Mouse (Mus musculus): ENCODE results near the gene Icam2. TPM values are rescaled to one million over a fixed set of nuclear protein-coding genes. Genes with fewer than 3 reads are reported as not detected.

Gene Icam2
- total and polyA plus RNA-seq, 2 experiments from 2014 or later = 66.6 to 72.9 TPM

GRCm38 (mm10) chr11:106417860-106418259, 30.0 kb upstream of the Icam2 start:
- H3K27me3 ChIP-seq (ENCODE audit: control insufficient read depth, insufficient read depth, low read length) = no peaks in the 10 kb centered on the region
- no peak overlapping the region for H3K4me2 ChIP-seq (ENCODE audit: low read depth, low read length)
- H3K27ac ChIP-seq (ENCODE audit: low read depth) = no peak overlapping the region
- H3K9me3 ChIP-seq (replicated peaks; ENCODE audit: control insufficient read depth, low read length) = no peaks in the 10 kb centered on the region
- H3K4me1 ChIP-seq (ENCODE audit: control insufficient read depth, insufficient read depth) = no peaks in the 10 kb centered on the region
- no peak overlapping the region for H3K9ac ChIP-seq (replicated peaks; ENCODE audit: low read depth, low read length)
- H3K36me3 ChIP-seq (replicated peaks; ENCODE audit: control insufficient read depth, insufficient read depth, low read length) = peaks cover 14% of the 10 kb centered on the region
- TF ChIP-seq CTCF (IDR thresholded peaks at IDR 0.05; ENCODE audit: low read depth) (no peak), EP300 (IDR thresholded peaks at IDR 0.05; ENCODE audit: low read depth) (no peak)
- ATAC-seq (ENCODE audit: insufficient read depth, low read depth) (no peak), DNase-seq (ENCODE audit: low spot score) (no peak)
- H3K4me3 ChIP-seq (ENCODE audit: low read depth, low read length) = no peak overlapping the region
- WGBS = 90% methylated on average over 2 of the region's 2 CpGs

GRCm38 (mm10) chr11:106416331-106416730, 28.5 kb upstream of the Icam2 start:
- TF ChIP-seq CTCF (IDR thresholded peaks at IDR 0.05; ENCODE audit: low read depth) (no peak), EP300 (IDR thresholded peaks at IDR 0.05; ENCODE audit: low read depth) (no peak)
- H3K36me3 ChIP-seq (replicated peaks; ENCODE audit: control insufficient read depth, insufficient read depth, low read length) = peaks cover 25% of the 10 kb centered on the region

GRCm38 (mm10) chr11:106412641-106413360, 24.9 kb upstream of the Icam2 start:
- H3K27ac ChIP-seq (ENCODE audit: low read depth) = no peak overlapping the region
- no peak for TF ChIP-seq EP300 (IDR thresholded peaks at IDR 0.05; ENCODE audit: low read depth)
- TF ChIP-seq CTCF (IDR thresholded peaks at IDR 0.05; ENCODE audit: low read depth) = no peak
- H3K27me3 ChIP-seq (ENCODE audit: control insufficient read depth, insufficient read depth, low read length) = no peaks in the 10 kb centered on the region
- ATAC-seq (ENCODE audit: insufficient read depth, low read depth) (no peak), DNase-seq (ENCODE audit: low spot score) (no peak)
- no peak overlapping the region for H3K9ac ChIP-seq (replicated peaks; ENCODE audit: low read depth, low read length)
- H3K9me3 ChIP-seq (replicated peaks; ENCODE audit: control insufficient read depth, low read length) = no peaks in the 10 kb centered on the region
- no peaks in the 10 kb centered on the region for H3K4me1 ChIP-seq (ENCODE audit: control insufficient read depth, insufficient read depth)
- 78% methylated on average over 3 of the region's 3 CpGs for WGBS
- peaks cover 51% of the 10 kb centered on the region for H3K36me3 ChIP-seq (replicated peaks; ENCODE audit: control insufficient read depth, insufficient read depth, low read length)
- H3K4me2 ChIP-seq (ENCODE audit: low read depth, low read length) = no peak overlapping the region
- no peak overlapping the region for H3K4me3 ChIP-seq (ENCODE audit: low read depth, low read length)

More at GRCm38 (mm10) chr11:106416331-106416730, 28.5 kb upstream of the Icam2 start:
- DNase-seq (ENCODE audit: low spot score) = no peak
- Histone ChIP-seq H3K4me3 (ENCODE audit: low read depth, low read length) (no peak overlapping the region), H3K27me3 (ENCODE audit: control insufficient read depth, insufficient read depth, low read length) (no peaks in the 10 kb centered on the region), H3K27ac (ENCODE audit: low read depth) (no peak overlapping the region), H3K9ac (replicated peaks; ENCODE audit: low read depth, low read length) (no peak overlapping the region), H3K4me2 (ENCODE audit: low read depth, low read length) (no peak overlapping the region), H3K9me3 (replicated peaks; ENCODE audit: control insufficient read depth, low read length) (no peaks in the 10 kb centered on the region), H3K4me1 (ENCODE audit: control insufficient read depth, insufficient read depth) (no peaks in the 10 kb centered on the region)
- 52% methylated on average over 3 of the region's 3 CpGs for WGBS
- no peak for ATAC-seq (ENCODE audit: insufficient read depth, low read depth)

- no peak for DNase-seq (ENCODE audit: low spot score)
- Histone ChIP-seq H3K27me3 (ENCODE audit: control insufficient read depth, insufficient read depth, low read length) (no peaks in the 10 kb centered on the region), H3K4me2 (ENCODE audit: low read depth, low read length) (no peak overlapping the region), H3K27ac (ENCODE audit: low read depth) (no peak overlapping the region), H3K36me3 (replicated peaks; ENCODE audit: control insufficient read depth, insufficient read depth, low read length) (peaks cover 66% of the 10 kb centered on the region), H3K9me3 (replicated peaks; ENCODE audit: control insufficient read depth, low read length) (no peaks in the 10 kb centered on the region), H3K9ac (replicated peaks; ENCODE audit: low read depth, low read length) (no peak overlapping the region), H3K4me1 (ENCODE audit: control insufficient read depth, insufficient read depth) (no peaks in the 10 kb centered on the region), H3K4me3 (ENCODE audit: low read depth, low read length) (no peak overlapping the region)
- TF ChIP-seq CTCF (IDR thresholded peaks at IDR 0.05; ENCODE audit: low read depth) (no peak), EP300 (IDR thresholded peaks at IDR 0.05; ENCODE audit: low read depth) (no peak)
- no peak for ATAC-seq (ENCODE audit: insufficient read depth, low read depth)
- WGBS = 78% methylated on average over 2 of the region's 2 CpGs
These were observed 23.3 kb upstream of the Icam2 start for GRCm38 (mm10) chr11:106411157-106411556.

- Histone ChIP-seq H3K4me2 (ENCODE audit: low read depth, low read length) (no peak overlapping the region), H3K4me1 (ENCODE audit: control insufficient read depth, insufficient read depth) (no peaks in the 10 kb centered on the region), H3K9me3 (replicated peaks; ENCODE audit: control insufficient read depth, low read length) (no peaks in the 10 kb centered on the region), H3K4me3 (ENCODE audit: low read depth, low read length) (no peak overlapping the region), H3K27me3 (ENCODE audit: control insufficient read depth, insufficient read depth, low read length) (no peaks in the 10 kb centered on the region), H3K27ac (ENCODE audit: low read depth) (no peak overlapping the region), H3K9ac (replicated peaks; ENCODE audit: low read depth, low read length) (no peak overlapping the region), H3K36me3 (replicated peaks; ENCODE audit: control insufficient read depth, insufficient read depth, low read length) (peaks cover 68% of the 10 kb centered on the region)
- TF ChIP-seq EP300 (IDR thresholded peaks at IDR 0.05; ENCODE audit: low read depth) (no peak), CTCF (IDR thresholded peaks at IDR 0.05; ENCODE audit: low read depth) (no peak)
- WGBS = 87% methylated on average over 3 of the region's 3 CpGs
- ATAC-seq (ENCODE audit: insufficient read depth, low read depth) = no peak
- DNase-seq (ENCODE audit: low spot score) = no peak
These were observed 22.6 kb upstream of the Icam2 start for GRCm38 (mm10) chr11:106410507-106410906.

GRCm38 (mm10) chr11:106410011-106410410, 22.1 kb upstream of the Icam2 start:
- no peak for ATAC-seq (ENCODE audit: insufficient read depth, low read depth)
- 73% methylated on average over 4 of the region's 4 CpGs for WGBS
- peaks cover 72% of the 10 kb centered on the region for H3K36me3 ChIP-seq (replicated peaks; ENCODE audit: control insufficient read depth, insufficient read depth, low read length)

More at GRCm38 (mm10) chr11:106410011-106410410, 22.1 kb upstream of the Icam2 start:
- H3K4me3 ChIP-seq (ENCODE audit: low read depth, low read length) = no peak overlapping the region
- no peak overlapping the region for H3K9ac ChIP-seq (replicated peaks; ENCODE audit: low read depth, low read length)
- TF ChIP-seq CTCF (IDR thresholded peaks at IDR 0.05; ENCODE audit: low read depth) (no peak), EP300 (IDR thresholded peaks at IDR 0.05; ENCODE audit: low read depth) (no peak)
- no peak overlapping the region for H3K27ac ChIP-seq (ENCODE audit: low read depth)
- H3K4me2 ChIP-seq (ENCODE audit: low read depth, low read length) = no peak overlapping the region
- H3K9me3 ChIP-seq (replicated peaks; ENCODE audit: control insufficient read depth, low read length) = no peaks in the 10 kb centered on the region
- H3K4me1 ChIP-seq (ENCODE audit: control insufficient read depth, insufficient read depth) = no peaks in the 10 kb centered on the region
- no peaks in the 10 kb centered on the region for H3K27me3 ChIP-seq (ENCODE audit: control insufficient read depth, insufficient read depth, low read length)
- DNase-seq (ENCODE audit: low spot score) = no peak

Measured in heart, postnatal 0 days (tissue).